Mouse (Mus musculus): Measurements from ENCODE around the gene Hamp2.

GRCm38 (mm10) chr7:30972426-30973250 lies 48.2 kb upstream of the Hamp2 start:
- TF ChIP-seq GATA1 (IDR thresholded peaks at IDR 0.05; ENCODE audit: borderline replicate concordance, low read length) (no peak), FLI1 (IDR thresholded peaks at IDR 0.05; ENCODE audit: low read length) (no peak)
